Mouse (Mus musculus) stomach, embryonic 16.5 days (tissue): Measurements from ENCODE around the gene Adgre5. TPM values are rescaled to one million over a fixed set of nuclear protein-coding genes. Genes with fewer than 3 reads are reported as not detected.
A peak's percentile ranks its signal among the peaks of the same experiment; 100 is the strongest.

ENCODE experiments used
- ATAC-seq: fragments of 200-750 bp; cut with Nextera tagmentation; 2 replicates; pipeline ENCODE4 v1.8.0; 2017; ENCODE audit warnings: moderate number of reproducible peaks, moderate TSS enrichment; ENCODE audit not compliant: insufficient read depth, low FRiP score
- H3K27ac ChIP-seq: fragments of 300-500 bp; sonication (generic); 2 replicates; pipeline ENCODE4 v1.5.1; 2014; ENCODE audit warnings: low read length
- H3K27me3 ChIP-seq: fragments of 300-500 bp; sonication (generic); 2 replicates; pipeline ENCODE4 v1.6.1; 2014; ENCODE audit warnings: low read length, control low read depth, mixed read lengths; ENCODE audit not compliant: control insufficient read depth, insufficient read depth
- H3K36me3 ChIP-seq: fragments of 300-500 bp; sonication (generic); 2 replicates; pipeline ENCODE4 v1.6.1; 2014; ENCODE audit warnings: low read length; ENCODE audit not compliant: control insufficient read depth, insufficient read depth
- H3K4me1 ChIP-seq: fragments of 300-500 bp; sonication (generic); 2 replicates; pipeline ENCODE4 v1.6.1; 2014; ENCODE audit warnings: low read length, control low read depth, mixed read lengths; ENCODE audit not compliant: control insufficient read depth, insufficient read depth
- H3K4me2 ChIP-seq: fragments of 300-500 bp; sonication (generic); 2 replicates; pipeline ENCODE4 v1.6.1; 2014; ENCODE audit warnings: low read depth, low read length, mixed read lengths
- H3K4me3 ChIP-seq: fragments of 300-500 bp; sonication (generic); replicated peaks from 2 replicates; pipeline ENCODE4 v1.5.1; 2014; ENCODE audit warnings: mild to moderate bottlenecking, low read length
- H3K9ac ChIP-seq: fragments of 300-500 bp; sonication (generic); 2 replicates; pipeline ENCODE4 v1.6.1; 2014; ENCODE audit warnings: low read length
- H3K9me3 ChIP-seq: fragments of 300-500 bp; sonication (generic); replicated peaks from 2 replicates; pipeline ENCODE4 v1.6.1; 2016; ENCODE audit warnings: low read length, control low read depth; ENCODE audit not compliant: control insufficient read depth
- WGBS: fragments of 180-500 bp; shearing (Covaris S2); extraction: QIAGEN DNeasy Blood & Tissue Kit; methylation state at CpG from one replicate; pipeline ENCODE4 v1.1.7; 2014; 5-methylcytosine and 5-hydroxymethylcytosine counted together
- polyA plus RNA-seq: library from polyadenylated mRNA; unstranded; fragments of >200 nt; fragmentation: Nextera tagmentation; extraction: Ambion mirVana; gene quantifications from 2 replicates; pipeline ENCODE4 v1.2.1, GENCODE M21; 2015

The Adgre5 gene
- polyA plus RNA-seq, 1 experiment from 2014 or later, result 40.5 TPM

DNA sequence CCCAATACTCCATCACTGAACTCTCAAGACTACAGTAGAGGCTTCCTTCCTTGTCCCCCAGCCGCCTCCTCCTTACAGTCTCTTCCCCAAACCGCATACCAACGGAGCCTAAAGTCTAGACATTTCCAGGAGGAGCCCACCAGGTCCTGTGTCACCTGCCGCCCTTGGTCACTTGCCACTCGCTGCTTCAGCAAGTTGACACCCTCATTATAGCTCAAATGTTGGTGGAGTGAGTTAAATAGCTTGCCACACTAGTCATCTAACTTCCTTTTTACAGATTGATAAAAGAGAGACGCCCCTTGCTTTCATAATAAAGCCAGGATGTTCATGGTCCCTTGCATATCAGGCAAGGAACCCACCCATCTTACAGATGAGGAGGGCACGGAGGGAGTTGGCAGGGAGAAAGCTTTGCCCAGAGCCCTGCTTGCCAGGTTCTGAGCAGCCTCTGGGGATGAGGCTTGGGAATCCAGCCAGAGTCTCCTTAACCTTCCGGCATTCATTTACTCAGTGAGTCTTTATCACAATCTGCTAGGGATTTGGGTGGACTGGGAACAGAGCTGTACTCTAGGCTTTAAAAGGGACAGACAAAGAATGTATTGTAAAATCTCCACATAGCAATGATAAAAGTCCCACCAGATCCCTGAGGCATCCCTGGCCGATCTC is 40.6 kb downstream of the Adgre5 start:
- H3K9ac ChIP-seq, result no peak overlapping the region
- WGBS, result 73% methylated on average over 9 of the region's 9 CpGs
- ATAC-seq, result no peak
- H3K27ac ChIP-seq, result no peak overlapping the region
- no peaks in the 10 kb centered on the region for H3K36me3 ChIP-seq
- H3K4me1 ChIP-seq, result peaks cover 29% of the 10 kb centered on the region
- no peak overlapping the region for H3K4me3 ChIP-seq
- H3K4me2 ChIP-seq, result no peak overlapping the region
- no peaks in the 10 kb centered on the region for H3K27me3 ChIP-seq
- no peaks in the 10 kb centered on the region; the same call in 1 of the 2 replicates for H3K9me3 ChIP-seq

DNA sequence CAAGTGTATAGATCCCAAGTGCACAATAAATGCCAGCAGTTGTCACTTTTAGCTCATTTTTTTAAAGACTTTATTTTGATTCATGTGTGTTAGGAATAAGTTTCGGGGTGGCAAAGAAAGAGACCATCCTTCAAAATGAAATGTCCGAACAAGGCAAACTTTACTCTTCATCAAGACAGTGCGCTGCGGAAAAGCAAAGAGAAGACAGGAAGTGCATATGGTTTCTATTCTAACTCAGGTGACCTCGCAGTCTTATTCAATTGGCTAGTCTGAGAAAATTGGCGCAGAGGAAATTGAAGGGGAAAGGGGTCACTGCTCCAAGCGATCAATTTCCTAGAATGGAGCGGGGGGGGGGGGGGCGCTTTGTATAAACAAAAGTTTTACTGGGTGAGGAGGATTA is 41.6 kb downstream of the Adgre5 start:
- peak overlapping the region; percentile 94 for H3K4me2 ChIP-seq
- H3K36me3 ChIP-seq, result no peaks in the 10 kb centered on the region
- H3K9ac ChIP-seq, result peak overlapping the region; percentile 97
- H3K4me1 ChIP-seq, result peaks cover 34% of the 10 kb centered on the region
- no peaks in the 10 kb centered on the region for H3K27me3 ChIP-seq
- H3K9me3 ChIP-seq, result no peaks in the 10 kb centered on the region; the same call in 1 of the 2 replicates
- no peak for ATAC-seq
- 17% methylated on average over 9 of the region's 9 CpGs for WGBS
- H3K4me3 ChIP-seq, result peak overlapping the region; percentile 89
- peak overlapping the region; percentile 86 for H3K27ac ChIP-seq

- H3K36me3 ChIP-seq, result no peaks in the 10 kb centered on the region
- peak; percentile 94 for ATAC-seq
- H3K9ac ChIP-seq, result peak within 1 kb of the TSS; percentile 97
- H3K27ac ChIP-seq, result peak within 1 kb of the TSS; percentile 86
- H3K4me1 ChIP-seq, result peaks cover 40% of the 10 kb centered on the region
- H3K4me2 ChIP-seq, result peak within 1 kb of the TSS; percentile 94
- H3K9me3 ChIP-seq, result no peaks in the 10 kb centered on the region; the same call in 1 of the 2 replicates
- H3K4me3 ChIP-seq, result peak within 1 kb of the TSS; percentile 89
- H3K27me3 ChIP-seq, result no peaks in the 10 kb centered on the region
- WGBS, result under 1% methylated on average over 85 of the region's 85 CpGs
These were observed 42.3 kb downstream of the Adgre5 start, which contains the start of gene Pkn1 for GRCm38 (mm10) chr8:83698661-83699453. Gene Pkn1 (minus strand): TSS chr8:83699179.

DNA sequence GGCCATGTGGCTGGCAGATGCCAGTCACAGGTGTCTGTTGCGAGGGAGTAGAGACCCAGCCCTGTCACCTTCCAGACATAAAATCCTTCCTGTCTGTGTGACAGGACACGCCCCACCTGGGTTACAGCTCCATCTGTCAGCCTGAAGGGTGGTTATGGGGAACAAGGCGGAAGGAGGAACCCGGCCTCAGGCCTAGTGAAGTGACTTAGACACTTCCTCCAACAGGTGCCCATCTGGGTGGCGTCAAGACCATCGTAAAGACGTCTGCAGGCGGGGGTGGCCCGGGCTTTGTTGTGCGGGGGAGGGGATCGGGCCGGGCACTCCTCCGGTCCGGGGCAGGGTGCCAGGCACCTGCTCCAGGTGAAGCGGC is 42.9 kb downstream of the Adgre5 start:
- no peaks in the 10 kb centered on the region for H3K27me3 ChIP-seq
- H3K9me3 ChIP-seq, result no peaks in the 10 kb centered on the region; the same call in 1 of the 2 replicates
- peak overlapping the region; percentile 86 for H3K27ac ChIP-seq
- peak overlapping the region; percentile 94 for H3K4me2 ChIP-seq
- peak overlapping the region; percentile 97 for H3K9ac ChIP-seq
- peak overlapping the region; percentile 89 for H3K4me3 ChIP-seq
- peak; percentile 11; the same call in 1 of the 2 replicates for ATAC-seq
- no peaks in the 10 kb centered on the region for H3K36me3 ChIP-seq
- peaks cover 41% of the 10 kb centered on the region for H3K4me1 ChIP-seq
- 5% methylated on average over 15 of the region's 15 CpGs for WGBS

DNA sequence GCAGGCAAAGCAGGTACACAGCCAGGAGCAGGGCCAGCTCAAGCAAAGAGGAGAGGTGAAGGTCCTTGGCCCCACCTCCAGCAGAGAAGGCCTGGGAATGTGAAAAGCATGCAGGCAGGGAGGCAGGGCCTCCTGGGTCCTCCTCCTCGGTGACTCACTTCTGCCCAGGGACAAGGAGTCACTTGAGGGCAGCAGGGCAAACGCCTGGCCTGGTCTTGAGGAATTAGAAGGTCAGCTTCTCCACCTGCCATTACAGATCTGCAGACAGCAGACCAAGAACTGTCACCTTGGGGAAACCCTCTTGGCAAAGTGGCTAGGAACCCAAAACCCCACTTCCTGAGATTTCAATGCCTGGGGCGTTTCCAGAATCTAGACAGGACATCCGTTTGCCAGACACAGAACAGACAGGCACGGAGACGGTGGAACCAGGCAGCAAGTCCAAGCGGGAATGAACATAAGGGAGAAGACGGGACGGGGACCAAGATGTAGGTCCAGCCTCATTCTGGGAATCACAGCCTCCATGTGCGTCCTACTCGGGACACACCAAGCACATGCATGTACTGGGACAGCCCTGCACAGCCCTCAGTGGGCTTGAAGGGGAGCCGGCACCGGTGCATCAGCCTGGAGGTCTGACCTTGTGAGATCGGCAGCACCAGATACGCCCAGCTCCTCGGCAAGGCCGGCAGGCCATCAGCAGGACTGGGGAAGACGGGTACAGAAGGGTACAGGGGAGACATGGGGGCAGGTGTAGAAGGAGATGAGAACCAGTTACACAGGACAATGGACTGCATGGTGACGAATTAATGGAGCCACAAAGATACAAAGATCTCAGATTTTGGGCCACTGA is 43.5 kb downstream of the Adgre5 start:
- no peak for ATAC-seq
- peak overlapping the region; percentile 86 for H3K27ac ChIP-seq
- peak overlapping the region; percentile 89 for H3K4me3 ChIP-seq
- no peaks in the 10 kb centered on the region; the same call in 1 of the 2 replicates for H3K9me3 ChIP-seq
- H3K27me3 ChIP-seq, result no peaks in the 10 kb centered on the region
- H3K4me2 ChIP-seq, result peak overlapping the region; percentile 94
- WGBS, result 34% methylated on average over 19 of the region's 19 CpGs
- peak overlapping the region; percentile 97 for H3K9ac ChIP-seq
- peaks cover 43% of the 10 kb centered on the region for H3K4me1 ChIP-seq
- H3K36me3 ChIP-seq, result no peaks in the 10 kb centered on the region

GRCm38 (mm10) chr8:83695351-83696106 is 45.6 kb downstream of the Adgre5 start:
- Histone ChIP-seq H3K36me3 (peaks cover 12% of the 10 kb centered on the region), H3K27me3 (no peaks in the 10 kb centered on the region), H3K4me3 (no peak overlapping the region), H3K27ac (0 out of 2 replicates have a peak overlapping the region, but pooled peaks have one; percentile 8), H3K4me1 (peaks cover 43% of the 10 kb centered on the region), H3K9ac (no peak overlapping the region), H3K4me2 (no peak overlapping the region), H3K9me3 (no peaks in the 10 kb centered on the region)
- no peak for ATAC-seq
- 74% methylated on average over 10 of the region's 17 CpGs for WGBS

GRCm38 (mm10) chr8:83694369-83695160 is 46.6 kb downstream of the Adgre5 start:
- H3K4me1 ChIP-seq, result peaks cover 38% of the 10 kb centered on the region
- no peak overlapping the region for H3K4me2 ChIP-seq
- no peak overlapping the region for H3K9ac ChIP-seq
- no peaks in the 10 kb centered on the region for H3K27me3 ChIP-seq
- no peaks in the 10 kb centered on the region for H3K9me3 ChIP-seq
- ATAC-seq, result no peak
- peak overlapping the region; percentile 8; the same call in 1 of the 2 replicates for H3K27ac ChIP-seq
- peaks cover 14% of the 10 kb centered on the region for H3K36me3 ChIP-seq
- H3K4me3 ChIP-seq, result no peak overlapping the region
- 65% methylated on average over 11 of the region's 11 CpGs for WGBS
